Mouse (Mus musculus): ENCODE measurements at regions not wholly inside any gene's neighbourhood (a gene's known extent, or its start where the extent isn't known, plus 50 kb on each side); places are given as distances from the start of the nearest gene placed in this dataset.
A peak's percentile ranks its signal among the peaks of the same experiment; 100 is the strongest.

GRCm38 (mm10) chr10:47365016-47365538, 1787.4 kb downstream of the Hace1 start:
- H3K27me3 ChIP-seq: no peaks in the 10 kb centered on the region
- no peaks in the 10 kb centered on the region for H3K9me3 ChIP-seq
- H3K4me1 ChIP-seq (replicated peaks): no peaks in the 10 kb centered on the region
- H3K36me3 ChIP-seq: no peaks in the 10 kb centered on the region
- no peak overlapping the region for H3K9ac ChIP-seq (replicated peaks)
- ATAC-seq: peak; percentile 50; the same call in 1 of the 2 replicates
- no peak overlapping the region for H3K4me3 ChIP-seq (replicated peaks)
- WGBS: 2% methylated on average over 1 of the region's 1 CpGs
- no peak overlapping the region for H3K4me2 ChIP-seq (replicated peaks)
- H3K27ac ChIP-seq: no peak overlapping the region

- Histone ChIP-seq H3K9me3 (no peaks in the 10 kb centered on the region), H3K9ac (replicated peaks) (no peak overlapping the region), H3K4me2 (replicated peaks) (no peak overlapping the region), H3K4me1 (replicated peaks) (no peaks in the 10 kb centered on the region), H3K4me3 (replicated peaks) (no peak overlapping the region), H3K27ac (no peak overlapping the region), H3K36me3 (no peaks in the 10 kb centered on the region), H3K27me3 (no peaks in the 10 kb centered on the region)
- WGBS: 45% methylated on average over 2 of the region's 2 CpGs
- ATAC-seq: no peak
Measured at GRCm38 (mm10) chr10:47366804-47367203, 1789.2 kb downstream of the Hace1 start.

GRCm38 (mm10) chr10:47403492-47403891, 1825.9 kb downstream of the Hace1 start:
- no peak for ATAC-seq
- no peak overlapping the region for H3K4me2 ChIP-seq (replicated peaks)
- no peaks in the 10 kb centered on the region for H3K9me3 ChIP-seq
- H3K27ac ChIP-seq: no peak overlapping the region
- no peaks in the 10 kb centered on the region for H3K27me3 ChIP-seq
- no peaks in the 10 kb centered on the region for H3K36me3 ChIP-seq
- WGBS: 84% methylated on average over 1 of the region's 1 CpGs
- H3K9ac ChIP-seq (replicated peaks): no peak overlapping the region
- H3K4me3 ChIP-seq (replicated peaks): no peak overlapping the region
- H3K4me1 ChIP-seq (replicated peaks): no peaks in the 10 kb centered on the region

- Histone ChIP-seq H3K36me3 (no peaks in the 10 kb centered on the region), H3K4me2 (replicated peaks) (no peak overlapping the region), H3K9ac (replicated peaks) (no peak overlapping the region), H3K27ac (no peak overlapping the region), H3K4me1 (replicated peaks) (no peaks in the 10 kb centered on the region), H3K27me3 (no peaks in the 10 kb centered on the region), H3K4me3 (replicated peaks) (no peak overlapping the region), H3K9me3 (no peaks in the 10 kb centered on the region)
- 62% methylated on average over 7 of the region's 7 CpGs for WGBS
- ATAC-seq: no peak
Measured at GRCm38 (mm10) chr10:47426505-47426904, 1848.9 kb downstream of the Hace1 start.

Measured in midbrain, embryonic 13.5 days (tissue).